Mouse (Mus musculus): ENCODE measurements around the gene Vwa8. TPM values are rescaled to one million over a fixed set of nuclear protein-coding genes. Genes with fewer than 3 reads are reported as not detected.

Gene Vwa8
- polyA plus RNA-seq, 1 experiment: 11.2 TPM

GRCm38 (mm10) chr14:78908205-78908863 lies 59.5 kb downstream of the Vwa8 start:
- no peak overlapping the region for H3K27ac ChIP-seq (ENCODE audit: insufficient read depth, low read depth, low read length)
- H3K4me3 ChIP-seq (ENCODE audit: low read depth, low read length): no peak overlapping the region
- no peaks in the 10 kb centered on the region for H3K27me3 ChIP-seq (ENCODE audit: control insufficient read depth, insufficient read depth, low read length)
- H3K4me1 ChIP-seq (ENCODE audit: control insufficient read depth, insufficient read depth, insufficient read length, low read length): no peaks in the 10 kb centered on the region
- 94% methylated on average over 10 of the region's 10 CpGs for WGBS
- no peak for TF ChIP-seq POLR2A (IDR thresholded peaks at IDR 0.05; ENCODE audit: low read depth, low read length)
- TF ChIP-seq CTCF (IDR thresholded peaks at IDR 0.05; ENCODE audit: extremely low read depth, insufficient read length, insufficient replicate concordance, low read depth, low read length): no peak
- H3K36me3 ChIP-seq (ENCODE audit: control insufficient read depth, insufficient read depth, low read length): peaks cover 13% of the 10 kb centered on the region

- Histone ChIP-seq H3K27ac (ENCODE audit: insufficient read depth, low read depth, low read length) (no peak overlapping the region), H3K36me3 (ENCODE audit: control insufficient read depth, insufficient read depth, low read length) (peaks cover 13% of the 10 kb centered on the region), H3K4me1 (ENCODE audit: control insufficient read depth, insufficient read depth, insufficient read length, low read length) (no peaks in the 10 kb centered on the region), H3K27me3 (ENCODE audit: control insufficient read depth, insufficient read depth, low read length) (no peaks in the 10 kb centered on the region), H3K4me3 (ENCODE audit: low read depth, low read length) (no peak overlapping the region)
- 92% methylated on average over 10 of the region's 10 CpGs for WGBS
- TF ChIP-seq CTCF (IDR thresholded peaks at IDR 0.05; ENCODE audit: extremely low read depth, insufficient read length, insufficient replicate concordance, low read depth, low read length) (no peak), POLR2A (IDR thresholded peaks at IDR 0.05; ENCODE audit: low read depth, low read length) (no peak)
These were observed 63.2 kb downstream of the Vwa8 start for GRCm38 (mm10) chr14:78912076-78912475.

DNA sequence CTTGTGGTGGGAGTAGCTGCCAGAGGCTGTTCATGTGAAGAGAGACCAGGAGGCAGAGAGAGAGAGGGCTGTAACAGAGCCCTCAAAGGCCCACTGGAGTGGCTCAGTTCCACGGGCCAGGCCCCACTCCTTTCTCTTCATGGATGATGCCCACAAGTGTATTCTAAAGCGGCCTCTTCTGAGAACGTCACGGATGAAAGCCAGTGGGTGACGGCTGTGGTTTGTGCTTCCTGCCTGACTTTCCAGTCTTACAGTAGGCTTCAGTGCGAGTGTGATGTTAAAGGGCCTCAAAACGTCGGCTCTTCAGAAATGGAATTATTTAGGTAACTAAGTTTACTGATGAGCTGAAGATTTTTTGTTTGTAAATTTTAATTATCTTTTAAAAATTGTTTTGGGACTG lies 65.3 kb downstream of the Vwa8 start:
- Histone ChIP-seq H3K4me3 (ENCODE audit: low read depth, low read length) (no peak overlapping the region), H3K4me1 (ENCODE audit: control insufficient read depth, insufficient read depth, insufficient read length, low read length) (no peaks in the 10 kb centered on the region), H3K27ac (ENCODE audit: insufficient read depth, low read depth, low read length) (no peak overlapping the region), H3K27me3 (ENCODE audit: control insufficient read depth, insufficient read depth, low read length) (no peaks in the 10 kb centered on the region), H3K36me3 (ENCODE audit: control insufficient read depth, insufficient read depth, low read length) (peaks cover 12% of the 10 kb centered on the region)
- TF ChIP-seq POLR2A (IDR thresholded peaks at IDR 0.05; ENCODE audit: low read depth, low read length) (no peak), CTCF (IDR thresholded peaks at IDR 0.05; ENCODE audit: extremely low read depth, insufficient read length, insufficient replicate concordance, low read depth, low read length) (no peak)
- WGBS: 81% methylated on average over 8 of the region's 8 CpGs

DNA sequence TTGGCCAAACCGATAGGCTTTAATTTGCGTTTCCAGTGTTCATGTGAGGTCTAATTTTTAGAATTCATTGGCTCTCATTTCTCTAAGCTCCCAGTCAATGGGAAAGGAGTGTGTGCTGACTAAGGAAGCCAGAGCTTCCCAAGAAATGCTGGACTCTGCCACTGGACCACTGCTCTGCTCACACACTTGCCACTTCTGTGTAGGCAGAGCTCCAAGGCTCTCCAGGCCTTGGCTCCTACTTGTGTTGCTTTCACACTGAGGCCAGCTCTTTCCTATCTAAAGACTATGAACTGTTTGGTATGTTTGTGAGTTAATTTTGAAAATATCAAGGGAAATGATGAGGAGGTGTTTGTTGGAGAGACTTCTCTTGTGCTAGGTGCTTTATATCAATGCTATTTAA lies 67.8 kb downstream of the Vwa8 start:
- no peak overlapping the region for H3K4me3 ChIP-seq (ENCODE audit: low read depth, low read length)
- H3K36me3 ChIP-seq (ENCODE audit: control insufficient read depth, insufficient read depth, low read length): peaks cover 8% of the 10 kb centered on the region
- 96% methylated on average over 2 of the region's 2 CpGs for WGBS
- no peak overlapping the region for H3K27ac ChIP-seq (ENCODE audit: insufficient read depth, low read depth, low read length)
- TF ChIP-seq POLR2A (IDR thresholded peaks at IDR 0.05; ENCODE audit: low read depth, low read length) (no peak), CTCF (IDR thresholded peaks at IDR 0.05; ENCODE audit: extremely low read depth, insufficient read length, insufficient replicate concordance, low read depth, low read length) (no peak)
- no peaks in the 10 kb centered on the region for H3K27me3 ChIP-seq (ENCODE audit: control insufficient read depth, insufficient read depth, low read length)
- H3K4me1 ChIP-seq (ENCODE audit: control insufficient read depth, insufficient read depth, insufficient read length, low read length): no peaks in the 10 kb centered on the region

DNA sequence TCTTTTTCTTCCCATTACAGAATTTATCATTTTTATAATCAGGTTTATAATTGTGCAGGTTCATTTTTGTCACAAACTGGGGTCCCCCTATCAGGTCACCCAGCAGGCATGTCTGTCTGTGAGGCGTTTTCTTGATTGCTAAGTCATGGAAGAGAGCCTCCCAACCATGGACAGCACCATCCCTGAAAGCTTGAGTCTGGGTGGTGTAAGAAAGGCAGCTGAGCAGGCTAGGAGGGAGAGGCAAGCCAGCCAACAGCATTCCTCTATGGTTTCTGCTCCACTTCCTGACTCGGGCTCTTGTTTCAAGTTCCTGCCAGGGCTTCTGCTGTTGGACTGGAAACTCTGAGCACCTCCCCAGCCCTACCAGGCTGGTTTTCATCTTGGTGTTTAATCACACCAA lies 72.4 kb downstream of the Vwa8 start:
- TF ChIP-seq CTCF (IDR thresholded peaks at IDR 0.05; ENCODE audit: extremely low read depth, insufficient read length, insufficient replicate concordance, low read depth, low read length) (no peak), POLR2A (IDR thresholded peaks at IDR 0.05; ENCODE audit: low read depth, low read length) (no peak)
- no peak overlapping the region for H3K27ac ChIP-seq (ENCODE audit: insufficient read depth, low read depth, low read length)
- WGBS: 73% methylated on average over 2 of the region's 2 CpGs
- peaks cover 3% of the 10 kb centered on the region for H3K36me3 ChIP-seq (ENCODE audit: control insufficient read depth, insufficient read depth, low read length)
- H3K4me1 ChIP-seq (ENCODE audit: control insufficient read depth, insufficient read depth, insufficient read length, low read length): no peaks in the 10 kb centered on the region
- no peak overlapping the region for H3K4me3 ChIP-seq (ENCODE audit: low read depth, low read length)
- no peaks in the 10 kb centered on the region for H3K27me3 ChIP-seq (ENCODE audit: control insufficient read depth, insufficient read depth, low read length)

DNA sequence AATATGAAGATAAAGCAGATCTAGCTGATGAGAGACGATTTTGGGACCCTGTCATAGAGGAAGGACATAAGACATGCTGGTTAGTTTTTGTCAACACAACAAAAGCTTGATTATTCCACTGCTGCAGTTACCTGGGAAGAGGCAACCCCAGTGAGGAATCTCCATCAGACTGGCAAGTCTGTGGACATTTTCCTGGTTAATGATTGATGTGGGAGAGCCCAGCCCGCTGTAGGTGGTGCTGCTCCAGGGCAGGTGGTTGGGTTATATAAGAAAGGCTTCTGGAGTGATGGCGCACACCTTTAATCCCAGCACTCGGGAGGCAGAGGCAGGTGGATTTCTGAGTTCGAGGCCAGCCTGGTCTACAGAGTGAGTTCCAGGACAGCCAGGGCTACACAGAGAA lies 74.8 kb downstream of the Vwa8 start:
- H3K4me1 ChIP-seq (ENCODE audit: control insufficient read depth, insufficient read depth, insufficient read length, low read length): no peaks in the 10 kb centered on the region

DNA sequence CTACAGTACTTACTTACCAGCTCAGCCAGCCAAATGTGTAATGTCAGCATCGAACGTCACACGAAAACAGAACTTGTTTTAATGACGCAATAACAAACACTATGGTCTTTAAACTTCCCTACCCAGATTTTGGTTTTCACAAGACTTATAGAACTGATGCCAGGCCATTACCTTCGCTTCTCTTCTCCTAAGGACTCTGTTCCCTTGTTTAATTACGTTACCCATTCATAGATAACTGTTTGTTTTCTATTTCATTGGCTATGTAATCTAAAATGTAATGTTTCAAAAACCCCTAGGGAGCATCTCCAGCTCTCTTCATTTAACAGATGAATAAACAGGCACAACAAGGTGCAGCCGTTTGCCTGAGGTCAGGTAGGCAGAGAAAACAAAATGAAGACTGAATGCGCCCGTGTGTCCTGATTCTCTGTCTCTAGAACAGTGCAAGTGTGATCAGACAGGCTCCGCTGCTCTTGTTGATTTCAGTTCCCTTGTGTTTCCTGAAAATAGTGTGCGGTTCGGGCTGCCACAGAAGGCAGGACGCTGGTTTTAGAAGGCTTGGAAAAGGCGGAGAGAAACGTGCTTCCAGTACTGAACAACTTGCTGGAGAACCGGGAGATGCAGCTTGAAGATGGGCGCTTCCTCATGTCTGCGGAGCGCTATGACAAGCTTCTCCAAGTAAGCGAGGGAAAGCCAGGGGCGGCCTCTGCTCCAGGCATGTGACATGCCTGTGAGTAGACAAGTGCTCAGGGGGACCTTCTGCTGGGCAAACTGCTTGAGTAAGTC lies 76.1 kb downstream of the Vwa8 start:
- peaks cover 3% of the 10 kb centered on the region for H3K36me3 ChIP-seq (ENCODE audit: control insufficient read depth, insufficient read depth, low read length)
- WGBS: 92% methylated on average over 21 of the region's 21 CpGs
- TF ChIP-seq CTCF (IDR thresholded peaks at IDR 0.05; ENCODE audit: extremely low read depth, insufficient read length, insufficient replicate concordance, low read depth, low read length) (no peak), POLR2A (IDR thresholded peaks at IDR 0.05; ENCODE audit: low read depth, low read length) (no peak)
- no peaks in the 10 kb centered on the region for H3K4me1 ChIP-seq (ENCODE audit: control insufficient read depth, insufficient read depth, insufficient read length, low read length)
- no peak overlapping the region for H3K27ac ChIP-seq (ENCODE audit: insufficient read depth, low read depth, low read length)
- H3K27me3 ChIP-seq (ENCODE audit: control insufficient read depth, insufficient read depth, low read length): no peaks in the 10 kb centered on the region
- no peak overlapping the region for H3K4me3 ChIP-seq (ENCODE audit: low read depth, low read length)

More for the DNA sequence above, 74.8 kb downstream of the Vwa8 start:
- Histone ChIP-seq H3K27me3 (ENCODE audit: control insufficient read depth, insufficient read depth, low read length) (no peaks in the 10 kb centered on the region), H3K36me3 (ENCODE audit: control insufficient read depth, insufficient read depth, low read length) (peaks cover 3% of the 10 kb centered on the region), H3K4me3 (ENCODE audit: low read depth, low read length) (no peak overlapping the region), H3K27ac (ENCODE audit: insufficient read depth, low read depth, low read length) (no peak overlapping the region)
- TF ChIP-seq POLR2A (IDR thresholded peaks at IDR 0.05; ENCODE audit: low read depth, low read length) (no peak), CTCF (IDR thresholded peaks at IDR 0.05; ENCODE audit: extremely low read depth, insufficient read length, insufficient replicate concordance, low read depth, low read length) (no peak)
- 59% methylated on average over 5 of the region's 5 CpGs for WGBS

Data from small intestine, adult 2 months (tissue).